Mouse (Mus musculus) forelimb bud, embryonic 11.5 days (tissue): ENCODE results near the gene Gm20772.
"Not testable (repeated sequence)": the region's sequence is repeated elsewhere in the genome, so short reads cannot be mapped to it uniquely, and the experiment has no call there.

Source experiments
- DNase-seq: peaks from one replicate; pipeline ENCODE4 v3.0.0-alpha.2; 2012; ENCODE audit warnings: low read depth, low spot score

Gene Gm20772

DNA sequence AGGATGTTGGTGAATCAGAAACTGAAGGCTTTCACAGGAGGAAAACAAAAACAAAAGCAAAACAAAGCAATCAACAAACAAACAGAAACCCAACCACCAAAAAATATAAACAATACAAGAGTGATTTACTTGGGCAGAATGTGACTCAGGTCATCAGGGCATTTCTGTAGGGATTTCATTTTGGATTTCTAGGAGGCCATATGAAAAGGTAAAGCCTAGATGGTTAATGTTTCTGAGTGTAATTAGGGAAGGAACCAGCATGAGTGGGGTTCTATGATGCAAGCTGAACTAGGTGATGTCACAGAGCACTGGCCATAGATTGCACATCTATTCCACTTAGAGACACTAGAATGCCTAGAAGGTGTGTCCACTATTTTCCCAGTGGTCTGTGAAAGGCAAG lies at the start of gene Gm20772, which contains the start of gene Gm20831:
Gene Gm20772, plus strand, starts transcription at position 301 of the 400 bp plus-strand sequence.
Gene Gm20831, plus strand, starts transcription at position 301 of the 400 bp plus-strand sequence.
- DNase-seq, result not testable (repeated sequence)

DNA sequence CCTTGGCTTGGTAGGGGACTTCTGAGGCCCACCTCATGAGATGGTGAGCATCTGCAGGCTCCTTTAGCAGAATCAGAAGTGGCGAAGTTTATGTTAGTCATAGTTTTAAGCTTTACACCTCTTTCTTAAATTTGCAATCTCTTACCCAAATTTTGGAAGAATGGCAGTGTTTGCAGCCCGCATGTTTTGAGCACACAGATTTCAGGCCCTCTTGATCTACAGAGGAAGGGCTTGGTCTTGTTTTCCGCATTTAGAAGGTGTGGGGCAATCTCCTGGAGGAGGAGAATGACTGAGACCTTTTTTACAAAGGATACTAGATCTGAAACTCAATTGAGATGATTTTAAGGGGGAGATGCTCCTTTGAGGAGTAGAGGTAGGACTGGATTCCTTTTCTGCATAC lies 28.4 kb upstream of the Gm20772 start, which contains the start of gene Gm21904:
Gene Gm21904, minus strand, starts transcription at position 101 of the 400 bp plus-strand sequence.
- not testable (repeated sequence) for DNase-seq
